Mouse (Mus musculus): ENCODE measurements around the gene Tmem40. TPM values are rescaled to one million over a fixed set of nuclear protein-coding genes. Genes with fewer than 3 reads are reported as not detected.

Gene Tmem40
- polyA plus RNA-seq (2016; fragmentation: Nextera tagmentation; extraction: Ambion mirVana) = 2.6 and 3.2 TPM in 2 replicates

GRCm38 (mm10) chr6:115761995-115762756, at the start of gene Tmem40:
Tmem40 (minus strand) TSS chr6:115762410.
- no peak for ATAC-seq (ENCODE audit: insufficient number of reproducible peaks, low FRiP score)
- peaks cover 49% of the 10 kb centered on the region for H3K4me1 ChIP-seq (replicated peaks)
- 3% methylated on average over 9 of the region's 9 CpGs for WGBS
- peak within 1 kb of the TSS; percentile 18; the same call in 1 of the 2 replicates for H3K9ac ChIP-seq
- no peaks in the 10 kb centered on the region for H3K36me3 ChIP-seq
- H3K9me3 ChIP-seq (replicated peaks) = no peaks in the 10 kb centered on the region
- H3K4me3 ChIP-seq = 0 out of 2 replicates have a peak within 1 kb of the TSS, but pooled peaks have one; percentile 2
- peak within 1 kb of the TSS; percentile 48 for H3K4me2 ChIP-seq
- no peaks in the 10 kb centered on the region for H3K27me3 ChIP-seq (replicated peaks)
- peak within 1 kb of the TSS; percentile 60 for H3K27ac ChIP-seq (ENCODE audit: poor library complexity, severe bottlenecking)

- Histone ChIP-seq H3K4me2 (no peak overlapping the region), H3K27me3 (replicated peaks) (no peaks in the 10 kb centered on the region), H3K27ac (ENCODE audit: poor library complexity, severe bottlenecking) (no peak overlapping the region), H3K4me1 (replicated peaks) (peaks cover 17% of the 10 kb centered on the region), H3K36me3 (peaks cover 9% of the 10 kb centered on the region), H3K9me3 (replicated peaks) (no peaks in the 10 kb centered on the region), H3K9ac (no peak overlapping the region), H3K4me3 (no peak overlapping the region)
- ATAC-seq (ENCODE audit: insufficient number of reproducible peaks, low FRiP score) = no peak
- WGBS = 57% methylated on average over 8 of the region's 8 CpGs
Measured at GRCm38 (mm10) chr6:115811606-115812005, 49.4 kb upstream of the Tmem40 start.

- peak within 1 kb of the TSS; percentile 99 for H3K9ac ChIP-seq
- H3K27ac ChIP-seq (ENCODE audit: poor library complexity, severe bottlenecking) = peak within 1 kb of the TSS; percentile 93
- peak within 1 kb of the TSS; percentile 84 for H3K4me2 ChIP-seq
- under 1% methylated on average over 47 of the region's 47 CpGs for WGBS
- H3K4me1 ChIP-seq (replicated peaks) = peaks cover 20% of the 10 kb centered on the region
- H3K27me3 ChIP-seq (replicated peaks) = no peaks in the 10 kb centered on the region
- peak; percentile 83 for ATAC-seq (ENCODE audit: insufficient number of reproducible peaks, low FRiP score)
- peak within 1 kb of the TSS; percentile 95 for H3K4me3 ChIP-seq
- no peaks in the 10 kb centered on the region for H3K9me3 ChIP-seq (replicated peaks)
- H3K36me3 ChIP-seq = peaks cover 39% of the 10 kb centered on the region
Measured at GRCm38 (mm10) chr6:115808488-115809231, 46.5 kb upstream of the Tmem40 start, which contains the start of gene Rpl32. Rpl32 (minus strand) TSS chr6:115808747.

GRCm38 (mm10) chr6:115808196-115808487, 45.9 kb upstream of the Tmem40 start:
- H3K27ac ChIP-seq (ENCODE audit: poor library complexity, severe bottlenecking) = peak overlapping the region; percentile 93
- peak overlapping the region; percentile 95 for H3K4me3 ChIP-seq
- peak overlapping the region; percentile 84 for H3K4me2 ChIP-seq
- H3K4me1 ChIP-seq (replicated peaks) = peaks cover 20% of the 10 kb centered on the region
- H3K36me3 ChIP-seq = peaks cover 43% of the 10 kb centered on the region
- no peaks in the 10 kb centered on the region for H3K27me3 ChIP-seq (replicated peaks)
- under 1% methylated on average over 22 of the region's 22 CpGs for WGBS
- H3K9me3 ChIP-seq (replicated peaks) = no peaks in the 10 kb centered on the region
- ATAC-seq (ENCODE audit: insufficient number of reproducible peaks, low FRiP score) = no peak; the same call in 1 of the 2 replicates
- H3K9ac ChIP-seq = peak overlapping the region; percentile 99

DNA sequence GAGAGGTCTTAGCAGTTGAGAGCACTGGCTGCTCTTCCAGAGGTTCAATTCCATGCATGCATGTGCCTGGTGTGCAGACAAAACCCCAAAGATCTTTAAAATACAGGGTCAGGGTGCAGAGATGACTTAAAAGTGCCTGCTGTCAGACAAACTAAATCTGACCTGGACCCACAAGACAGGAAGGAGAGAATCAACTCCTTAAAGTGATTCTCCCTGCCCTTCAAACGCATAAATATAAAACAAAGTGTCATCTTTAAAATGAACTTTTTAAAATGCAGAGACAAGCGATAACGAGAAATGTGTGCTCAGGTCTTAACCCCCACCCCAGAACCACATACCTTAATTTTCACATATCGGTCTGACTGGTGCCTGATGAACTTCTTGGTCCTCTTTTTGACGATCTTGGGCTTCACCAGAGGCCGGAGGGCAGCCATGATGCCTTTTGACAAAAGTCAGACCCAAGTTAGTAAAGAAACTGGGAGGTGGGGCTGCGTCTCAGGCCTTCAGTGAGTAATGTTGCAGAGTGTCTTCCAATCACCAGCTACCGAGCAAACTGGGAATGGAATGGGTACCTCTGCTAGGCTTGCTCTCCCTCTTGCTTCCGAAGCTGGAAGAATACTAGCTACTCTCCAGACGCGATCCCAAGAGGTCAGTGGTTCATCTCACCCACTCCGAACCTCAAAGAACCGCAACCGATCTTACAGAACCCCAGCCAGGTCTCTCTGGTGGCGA, 45.4 kb upstream of the Tmem40 start:
- no peaks in the 10 kb centered on the region for H3K27me3 ChIP-seq (replicated peaks)
- H3K4me1 ChIP-seq (replicated peaks) = peaks cover 20% of the 10 kb centered on the region
- WGBS = 2% methylated on average over 15 of the region's 15 CpGs
- peak overlapping the region; percentile 93 for H3K27ac ChIP-seq (ENCODE audit: poor library complexity, severe bottlenecking)
- no peaks in the 10 kb centered on the region for H3K9me3 ChIP-seq (replicated peaks)
- H3K9ac ChIP-seq = peak overlapping the region; percentile 99
- peaks cover 48% of the 10 kb centered on the region for H3K36me3 ChIP-seq
- ATAC-seq (ENCODE audit: insufficient number of reproducible peaks, low FRiP score) = no peak
- peak overlapping the region; percentile 84 for H3K4me2 ChIP-seq
- H3K4me3 ChIP-seq = peak overlapping the region; percentile 95

DNA sequence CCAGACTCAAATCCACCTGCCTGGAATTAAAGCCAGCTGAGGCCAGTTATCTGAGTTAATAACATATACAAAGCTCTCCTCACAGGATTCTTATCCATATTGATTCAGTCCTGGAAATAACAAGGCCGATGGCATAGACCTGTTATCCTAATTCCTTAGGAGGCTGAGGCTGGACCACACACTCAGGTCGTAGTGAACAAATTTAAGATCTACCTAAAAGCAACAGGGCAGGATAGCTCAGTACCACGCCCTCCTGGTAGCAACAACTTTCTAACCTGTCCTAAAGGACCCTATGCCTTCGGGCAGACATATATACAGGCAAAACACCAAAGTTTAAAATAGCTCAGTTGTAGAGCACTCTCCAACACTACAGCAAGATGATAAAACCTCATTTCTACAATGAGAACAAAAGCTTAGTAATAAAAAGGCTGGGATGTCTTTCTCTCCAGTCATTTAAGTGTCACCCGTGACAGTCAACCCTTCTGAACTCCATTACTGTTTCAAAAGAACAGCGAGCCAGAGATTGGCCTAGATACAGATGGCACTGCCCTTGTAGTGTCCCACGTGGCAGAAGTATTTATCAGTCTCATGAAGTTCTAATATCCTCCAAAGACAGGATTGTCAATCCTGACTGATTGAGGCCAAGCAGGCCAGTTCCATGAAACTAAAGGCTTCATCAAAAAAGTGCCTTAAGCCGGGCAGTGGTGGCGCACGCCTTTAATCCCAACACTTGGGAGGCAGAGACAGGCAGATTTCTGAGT, 42.4 kb upstream of the Tmem40 start:
- H3K4me1 ChIP-seq (replicated peaks) = peaks cover 20% of the 10 kb centered on the region
- H3K9me3 ChIP-seq (replicated peaks) = no peaks in the 10 kb centered on the region
- H3K9ac ChIP-seq = no peak overlapping the region
- no peak overlapping the region for H3K4me3 ChIP-seq
- WGBS = 70% methylated on average over 10 of the region's 10 CpGs
- H3K4me2 ChIP-seq = no peak overlapping the region
- H3K36me3 ChIP-seq = peaks cover 76% of the 10 kb centered on the region
- no peak for ATAC-seq (ENCODE audit: insufficient number of reproducible peaks, low FRiP score)
- no peak overlapping the region for H3K27ac ChIP-seq (ENCODE audit: poor library complexity, severe bottlenecking)
- H3K27me3 ChIP-seq (replicated peaks) = no peaks in the 10 kb centered on the region

DNA sequence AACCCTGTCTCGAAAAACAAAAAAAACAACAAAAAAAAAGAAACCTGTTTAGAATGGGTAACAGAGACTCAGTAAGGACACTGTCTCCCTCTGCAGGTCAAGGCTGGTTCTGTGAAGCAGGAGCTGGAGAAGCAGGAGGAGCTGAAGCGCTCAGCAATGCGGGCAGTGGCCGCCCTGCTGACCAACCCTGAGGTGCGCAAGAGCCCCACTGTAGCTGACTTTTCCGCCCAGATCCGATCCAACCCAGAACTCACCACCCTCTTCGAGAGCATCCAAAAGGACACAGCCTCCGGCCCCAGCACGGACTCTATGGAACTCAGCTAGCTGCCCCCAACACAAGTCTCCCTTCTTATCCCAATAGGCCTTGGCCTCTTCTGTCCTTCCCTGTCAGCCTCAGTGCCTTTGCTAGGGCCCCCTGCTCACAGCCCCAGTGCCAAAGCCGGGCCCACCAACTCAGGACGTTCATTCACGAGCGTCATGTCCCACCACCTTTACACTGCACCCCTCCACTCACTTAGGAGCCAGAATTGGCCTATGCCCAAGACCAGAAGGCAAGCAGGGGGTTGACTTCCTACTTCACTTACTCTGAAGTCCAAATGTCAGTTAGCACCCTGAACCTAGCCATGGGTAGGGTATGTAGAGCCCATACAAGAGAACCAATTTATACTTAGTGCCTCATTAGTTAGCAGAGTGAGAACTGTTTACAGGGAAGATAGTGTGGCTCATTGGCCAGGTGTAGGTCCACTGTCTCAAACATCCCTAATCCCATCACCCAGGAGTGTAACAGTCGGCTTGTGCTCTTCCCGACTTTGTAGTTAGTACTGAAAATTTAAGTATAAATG, 41.6 kb upstream of the Tmem40 start:
- Histone ChIP-seq H3K27ac (ENCODE audit: poor library complexity, severe bottlenecking) (no peak overlapping the region), H3K4me1 (replicated peaks) (peaks cover 20% of the 10 kb centered on the region), H3K4me3 (no peak overlapping the region), H3K9ac (no peak overlapping the region), H3K4me2 (no peak overlapping the region), H3K36me3 (peaks cover 84% of the 10 kb centered on the region), H3K9me3 (replicated peaks) (no peaks in the 10 kb centered on the region), H3K27me3 (replicated peaks) (no peaks in the 10 kb centered on the region)
- WGBS = 40% methylated on average over 16 of the region's 16 CpGs
- peak; percentile 27; the same call in 1 of the 2 replicates for ATAC-seq (ENCODE audit: insufficient number of reproducible peaks, low FRiP score)

DNA sequence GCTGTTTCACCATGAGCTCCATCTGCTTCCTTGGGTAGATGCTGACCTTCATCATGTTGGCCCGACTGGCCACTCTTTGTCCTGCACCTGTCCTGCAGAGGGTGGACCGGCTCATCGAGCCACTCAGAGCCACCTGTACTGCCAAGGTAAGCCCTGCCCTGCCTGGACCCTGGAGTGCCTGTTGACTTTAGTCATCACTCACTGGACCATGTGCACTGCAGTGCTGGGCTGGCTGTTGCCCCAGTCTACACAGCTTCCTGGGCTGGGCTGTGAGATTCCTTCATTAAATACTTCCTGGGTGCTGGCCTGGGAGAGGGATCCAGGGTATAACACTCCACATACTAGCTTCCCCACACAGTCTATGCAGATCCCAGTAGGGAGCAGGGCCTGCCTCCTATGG, 39.6 kb upstream of the Tmem40 start:
- H3K4me1 ChIP-seq (replicated peaks) = peaks cover 13% of the 10 kb centered on the region
- H3K4me3 ChIP-seq = no peak overlapping the region
- peaks cover 97% of the 10 kb centered on the region for H3K36me3 ChIP-seq
- no peak for ATAC-seq (ENCODE audit: insufficient number of reproducible peaks, low FRiP score)
- 89% methylated on average over 3 of the region's 3 CpGs for WGBS
- H3K4me2 ChIP-seq = no peak overlapping the region
- H3K9ac ChIP-seq = no peak overlapping the region
- H3K9me3 ChIP-seq (replicated peaks) = no peaks in the 10 kb centered on the region
- no peak overlapping the region for H3K27ac ChIP-seq (ENCODE audit: poor library complexity, severe bottlenecking)
- H3K27me3 ChIP-seq (replicated peaks) = no peaks in the 10 kb centered on the region

GRCm38 (mm10) chr6:115792691-115793215, 30.5 kb upstream of the Tmem40 start:
- 89% methylated on average over 21 of the region's 21 CpGs for WGBS
- no peaks in the 10 kb centered on the region for H3K27me3 ChIP-seq (replicated peaks)
- H3K4me3 ChIP-seq = no peak overlapping the region
- H3K4me1 ChIP-seq (replicated peaks) = peaks cover 16% of the 10 kb centered on the region
- H3K27ac ChIP-seq (ENCODE audit: poor library complexity, severe bottlenecking) = no peak overlapping the region
- H3K4me2 ChIP-seq = no peak overlapping the region
- H3K36me3 ChIP-seq = peaks cover 96% of the 10 kb centered on the region
- no peak for ATAC-seq (ENCODE audit: insufficient number of reproducible peaks, low FRiP score)
- H3K9ac ChIP-seq = no peak overlapping the region
- no peaks in the 10 kb centered on the region for H3K9me3 ChIP-seq (replicated peaks)
